Mouse (Mus musculus): Measurements from ENCODE around the gene Adamts15.

- TF ChIP-seq POLR2A (IDR thresholded peaks at IDR 0.05; ENCODE audit: borderline replicate concordance, low read depth, low read length) (no peak), CTCF (IDR thresholded peaks at IDR 0.05; ENCODE audit: low read depth, low read length) (no peak)
Observed at GRCm38 (mm10) chr9:30945276-30945675, 23.0 kb upstream of the Adamts15 start.
